Mouse (Mus musculus) CD4-positive helper T cell, adult 2 months (primary cell): Measurements from ENCODE around the gene Cenpq.

Experiments used
- DNase-seq: peaks from one replicate; pipeline ENCODE4 v3.0.0-alpha.2; 2012; ENCODE audit warnings: low read depth, missing footprints, low spot score

The Cenpq gene

GRCm38 (mm10) chr17:40934420-40935231 is at the start of gene Cenpq, which contains the start of gene Mut:
Gene Cenpq (minus strand): TSS chr17:40935047.
Gene Mut (plus strand): TSS chr17:40934685.
- DNase-seq: peak; percentile 96

- no peak for DNase-seq
Observed at GRCm38 (mm10) chr17:40977914-40978313, 43.1 kb upstream of the Cenpq start.

- DNase-seq: no peak
Observed at GRCm38 (mm10) chr17:40948518-40948917, 13.7 kb upstream of the Cenpq start.

GRCm38 (mm10) chr17:40933985-40934384 is 862 bp downstream of the Cenpq start:
- DNase-seq: no peak

- no peak for DNase-seq
Observed at GRCm38 (mm10) chr17:40915499-40915898, 19.3 kb downstream of the Cenpq start.

- no peak for DNase-seq
Observed at GRCm38 (mm10) chr17:40914250-40914649, 20.6 kb downstream of the Cenpq start, which contains the start of gene Glyatl3. Gene Glyatl3 (minus strand): TSS chr17:40914350.

- no peak for DNase-seq
Observed at GRCm38 (mm10) chr17:40904721-40905154, 30.1 kb downstream of the Cenpq start.

GRCm38 (mm10) chr17:40904056-40904597 is 30.7 kb downstream of the Cenpq start:
- DNase-seq: no peak

- DNase-seq: no peak
Observed at GRCm38 (mm10) chr17:40903345-40903744, 31.5 kb downstream of the Cenpq start.

- no peak for DNase-seq
Observed at GRCm38 (mm10) chr17:40899783-40900363, 35.0 kb downstream of the Cenpq start.

GRCm38 (mm10) chr17:40896863-40897262 is 38.0 kb downstream of the Cenpq start:
- DNase-seq: no peak

- DNase-seq: no peak
Observed at GRCm38 (mm10) chr17:40887849-40888536, 46.9 kb downstream of the Cenpq start.

GRCm38 (mm10) chr17:40885155-40885554 is 49.7 kb downstream of the Cenpq start:
- no peak for DNase-seq

- DNase-seq: no peak
Observed at GRCm38 (mm10) chr17:40882172-40882571, 52.7 kb downstream of the Cenpq start.

- no peak for DNase-seq
Observed at GRCm38 (mm10) chr17:40879924-40880691, 54.7 kb downstream of the Cenpq start, which contains the start of gene 9130008F23Rik. Gene 9130008F23Rik (minus strand): TSS chr17:40880559.

- no peak for DNase-seq
Observed at GRCm38 (mm10) chr17:40879528-40879923, 55.3 kb downstream of the Cenpq start.

GRCm38 (mm10) chr17:40877741-40878140 is 57.1 kb downstream of the Cenpq start:
- no peak for DNase-seq

- DNase-seq: no peak
Observed at GRCm38 (mm10) chr17:40875568-40875967, 59.3 kb downstream of the Cenpq start.

GRCm38 (mm10) chr17:40874701-40875100 is 60.1 kb downstream of the Cenpq start:
- no peak for DNase-seq

- no peak for DNase-seq
Observed at GRCm38 (mm10) chr17:40873582-40874011, 61.2 kb downstream of the Cenpq start.
